Mouse (Mus musculus): ENCODE results near the gene Adcy7.

The Adcy7 gene

GRCm38 (mm10) chr8:88272231-88273050 lies at the start of gene Adcy7:
TSS of gene Adcy7 (plus strand) at chr8:88272403.
- in situ Hi-C loops (cut with MboI): loop anchor here (5.0 kb wide), 1 partner anchor 80 kb away; no protein-coding TSS in a partner anchor

- in situ Hi-C loops (cut with MboI): no loop called here
Observed at GRCm38 (mm10) chr8:88225358-88225757, 46.8 kb upstream of the Adcy7 start.

- in situ Hi-C loops (cut with MboI): no loop called here
Observed at GRCm38 (mm10) chr8:88227851-88228250, 44.4 kb upstream of the Adcy7 start.

GRCm38 (mm10) chr8:88228286-88228685 lies 43.9 kb upstream of the Adcy7 start:
- in situ Hi-C loops (cut with MboI): no loop called here

- in situ Hi-C loops (cut with MboI): no loop called here
Observed at GRCm38 (mm10) chr8:88228800-88229199, 43.4 kb upstream of the Adcy7 start.

- in situ Hi-C loops (cut with MboI): no loop called here
Observed at GRCm38 (mm10) chr8:88236666-88237065, 35.5 kb upstream of the Adcy7 start.

GRCm38 (mm10) chr8:88237606-88238005 lies 34.6 kb upstream of the Adcy7 start:
- in situ Hi-C loops (cut with MboI): no loop called here

GRCm38 (mm10) chr8:88239277-88239676 lies 32.9 kb upstream of the Adcy7 start:
- in situ Hi-C loops (cut with MboI): no loop called here

- in situ Hi-C loops (cut with MboI): no loop called here
Observed at GRCm38 (mm10) chr8:88241871-88242270, 30.3 kb upstream of the Adcy7 start.

- in situ Hi-C loops (cut with MboI): no loop called here
Observed at GRCm38 (mm10) chr8:88244298-88244697, 27.9 kb upstream of the Adcy7 start.

- in situ Hi-C loops (cut with MboI): no loop called here
Observed at GRCm38 (mm10) chr8:88252791-88253190, 19.4 kb upstream of the Adcy7 start.

- in situ Hi-C loops (cut with MboI): no loop called here
Observed at GRCm38 (mm10) chr8:88254957-88255356, 17.2 kb upstream of the Adcy7 start.

GRCm38 (mm10) chr8:88258024-88258423 lies 14.2 kb upstream of the Adcy7 start:
- in situ Hi-C loops (cut with MboI): no loop called here

- in situ Hi-C loops (cut with MboI): no loop called here
Observed at GRCm38 (mm10) chr8:88258544-88258943, 13.7 kb upstream of the Adcy7 start.

- in situ Hi-C loops (cut with MboI): no loop called here
Observed at GRCm38 (mm10) chr8:88260466-88260980, 11.7 kb upstream of the Adcy7 start.

- in situ Hi-C loops (cut with MboI): no loop called here
Observed at GRCm38 (mm10) chr8:88262831-88263635, 9.2 kb upstream of the Adcy7 start.

GRCm38 (mm10) chr8:88265511-88265910 lies 6.7 kb upstream of the Adcy7 start:
- in situ Hi-C loops (cut with MboI): no loop called here

- in situ Hi-C loops (cut with MboI): no loop called here
Observed at GRCm38 (mm10) chr8:88266170-88266800, 5.9 kb upstream of the Adcy7 start.

- in situ Hi-C loops (cut with MboI): no loop called here
Observed at GRCm38 (mm10) chr8:88266801-88267403, 5.3 kb upstream of the Adcy7 start.

- in situ Hi-C loops (cut with MboI): no loop called here
Observed at GRCm38 (mm10) chr8:88269107-88269875, 2.9 kb upstream of the Adcy7 start.

GRCm38 (mm10) chr8:88270086-88270485 lies 2.1 kb upstream of the Adcy7 start:
- in situ Hi-C loops (cut with MboI): loop anchor here (5.0 kb wide), 1 partner anchor 82 kb away; no protein-coding TSS in a partner anchor
